Mouse (Mus musculus) hindbrain, postnatal 0 days (tissue): ENCODE measurements around the gene Stum. TPM values are rescaled to one million over a fixed set of nuclear protein-coding genes. Genes with fewer than 3 reads are reported as not detected.
A peak's percentile ranks its signal among the peaks of the same experiment; 100 is the strongest.

Source experiments
- ATAC-seq: fragments of 200-750 bp; cut with Nextera tagmentation; 2 replicates; pipeline ENCODE4 v1.8.0; 2017; ENCODE audit warnings: mild to moderate bottlenecking, moderate TSS enrichment, moderate library complexity
- DNase-seq: peaks from one replicate; pipeline ENCODE4 v3.0.0-alpha.2; 2015; ENCODE audit warnings: low spot score
- H3K27ac ChIP-seq: fragments of 300-500 bp; sonication (generic); 2 replicates; pipeline ENCODE4 v1.5.1; 2014; ENCODE audit warnings: mild to moderate bottlenecking
- H3K27me3 ChIP-seq: fragments of 300-500 bp; sonication (generic); 2 replicates; pipeline ENCODE4 v1.6.1; 2014; ENCODE audit warnings: low read length, mixed read lengths; ENCODE audit not compliant: insufficient read depth
- H3K36me3 ChIP-seq: fragments of 300-500 bp; sonication (generic); 2 replicates; pipeline ENCODE4 v1.6.1; 2014; ENCODE audit warnings: low read length, mixed read lengths; ENCODE audit not compliant: insufficient read depth
- H3K4me1 ChIP-seq: fragments of 300-500 bp; sonication (generic); 2 replicates; pipeline ENCODE4 v1.6.1; 2014; ENCODE audit warnings: antibody characterized with exemption, low read length, mixed read lengths; ENCODE audit not compliant: insufficient read depth
- H3K4me2 ChIP-seq: fragments of 300-500 bp; sonication (generic); 2 replicates; pipeline ENCODE4 v1.6.1; 2014; ENCODE audit warnings: low read depth, mild to moderate bottlenecking, low read length, moderate library complexity, mixed read lengths
- H3K4me3 ChIP-seq: fragments of 300-500 bp; sonication (generic); 2 replicates; pipeline ENCODE4 v1.5.1; 2014; ENCODE audit warnings: low read length
- H3K9ac ChIP-seq: fragments of 300-500 bp; sonication (generic); replicated peaks from 2 replicates; pipeline ENCODE4 v1.6.1; 2014; ENCODE audit warnings: mild to moderate bottlenecking, low read length, moderate library complexity, mixed read lengths
- H3K9me3 ChIP-seq: fragments of 300-500 bp; sonication (generic); 2 replicates; pipeline ENCODE4 v1.6.1; 2016; ENCODE audit warnings: low read length, mixed read lengths
- CTCF ChIP-seq: IDR thresholded peaks from 2 replicates; pipeline ENCODE4 v1.5.1; 2016; ENCODE audit warnings: antibody characterized with exemption, control low read depth, low read depth
- WGBS: fragments of 180-500 bp; shearing (Covaris S2); extraction: QIAGEN DNeasy Blood & Tissue Kit; methylation state at CpG from one replicate; pipeline ENCODE4 v1.1.7; 2014; 5-methylcytosine and 5-hydroxymethylcytosine counted together
- polyA plus RNA-seq: library from polyadenylated mRNA; unstranded; fragments of >200 nt; fragmentation: Nextera tagmentation; extraction: Ambion mirVana; gene quantifications from 2 replicates; pipeline ENCODE4 v1.2.1, GENCODE M21; 2015
- total RNA-seq: library from RNA; depleted of rRNA; stranded (reverse); fragments of >200 nt; gene quantifications from 2 replicates; pipeline ENCODE4 v1.2.3, GENCODE M21; 2014

Stum gene
- total and polyA plus RNA-seq, 2 experiments from 2014 or later: 20.6 to 105 TPM

DNA sequence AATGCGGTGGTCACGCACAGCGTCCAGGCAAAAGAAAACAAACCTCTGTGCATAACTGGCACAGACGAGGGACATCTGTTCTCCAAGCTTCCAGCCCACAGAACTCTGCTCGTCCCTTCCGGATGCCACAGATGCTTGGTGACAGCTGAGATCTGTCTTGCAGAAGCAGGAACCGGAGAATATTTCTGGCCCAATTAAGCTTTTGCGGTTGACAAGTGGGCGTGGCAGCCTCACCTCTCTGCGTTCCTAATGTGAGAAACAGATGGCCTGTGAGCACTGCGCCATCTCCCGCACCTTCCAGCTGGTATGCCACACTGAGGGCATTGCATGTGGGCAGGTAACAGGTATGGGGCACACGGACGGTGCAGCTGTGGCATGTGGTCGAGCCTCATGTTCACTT, 27.1 kb upstream of the Stum start:
- no peaks in the 10 kb centered on the region for H3K36me3 ChIP-seq
- no peaks in the 10 kb centered on the region for H3K9me3 ChIP-seq
- H3K4me2 ChIP-seq: no peak overlapping the region
- ATAC-seq (peak; percentile 68; the same call in 1 of the 2 replicates), DNase-seq (peak; percentile 60)
- TF ChIP-seq CTCF: no peak
- H3K27me3 ChIP-seq: no peaks in the 10 kb centered on the region
- 51% methylated on average over 15 of the region's 15 CpGs for WGBS
- no peak overlapping the region for H3K9ac ChIP-seq
- H3K27ac ChIP-seq: no peak overlapping the region
- H3K4me1 ChIP-seq: no peaks in the 10 kb centered on the region
- H3K4me3 ChIP-seq: no peak overlapping the region

DNA sequence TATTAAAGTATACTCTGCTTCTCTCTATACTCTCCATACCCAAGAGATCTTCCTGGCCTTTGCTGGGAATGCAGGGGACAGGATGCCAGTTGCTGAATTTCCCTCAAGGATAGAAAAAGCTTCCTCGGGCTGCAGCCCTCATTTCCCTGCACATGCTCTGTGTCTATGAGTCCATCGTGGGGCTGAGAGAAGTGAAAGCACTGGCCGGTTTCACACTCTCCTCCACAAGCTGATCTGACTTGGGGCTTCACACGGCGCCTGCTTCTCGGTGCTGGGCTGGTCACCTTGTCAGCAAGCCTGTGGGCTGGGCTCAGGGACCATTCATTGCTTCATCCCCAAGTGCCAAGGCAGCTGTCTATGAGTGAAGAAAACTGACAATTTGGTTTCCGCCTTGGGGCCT, 25.4 kb upstream of the Stum start:
- no peak overlapping the region for H3K4me3 ChIP-seq
- 81% methylated on average over 7 of the region's 7 CpGs for WGBS
- no peak overlapping the region for H3K9ac ChIP-seq
- ATAC-seq (no peak), DNase-seq (no peak)
- no peak overlapping the region for H3K4me2 ChIP-seq
- no peaks in the 10 kb centered on the region for H3K27me3 ChIP-seq
- TF ChIP-seq CTCF: no peak
- no peaks in the 10 kb centered on the region for H3K9me3 ChIP-seq
- H3K27ac ChIP-seq: no peak overlapping the region
- no peaks in the 10 kb centered on the region for H3K4me1 ChIP-seq
- H3K36me3 ChIP-seq: no peaks in the 10 kb centered on the region

DNA sequence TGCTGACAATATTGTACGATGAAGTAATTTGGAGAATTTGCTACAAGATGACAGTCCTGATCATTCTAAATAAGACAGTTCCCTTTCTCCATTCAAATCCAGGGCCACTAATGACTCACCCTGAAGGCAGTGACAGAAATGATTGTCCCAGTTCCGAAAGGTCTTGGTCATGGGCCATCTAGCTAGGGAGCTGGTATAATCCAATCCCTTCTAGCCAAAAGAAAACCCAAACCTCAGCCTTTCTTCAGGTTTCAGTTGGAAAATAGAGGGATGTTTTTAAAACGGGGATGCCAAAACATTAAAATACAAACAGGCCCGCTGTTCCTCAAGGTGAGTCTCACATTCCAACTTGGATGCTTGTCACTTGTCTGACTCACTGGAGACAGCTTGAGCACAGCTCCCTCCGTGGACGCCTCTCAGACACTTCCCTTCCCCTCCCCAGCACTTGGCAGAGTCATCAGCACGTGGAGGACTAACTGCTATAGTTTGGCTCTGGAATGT, 24.0 kb upstream of the Stum start:
- DNase-seq: no peak
- WGBS: 71% methylated on average over 7 of the region's 7 CpGs
- no peak for ATAC-seq

DNA sequence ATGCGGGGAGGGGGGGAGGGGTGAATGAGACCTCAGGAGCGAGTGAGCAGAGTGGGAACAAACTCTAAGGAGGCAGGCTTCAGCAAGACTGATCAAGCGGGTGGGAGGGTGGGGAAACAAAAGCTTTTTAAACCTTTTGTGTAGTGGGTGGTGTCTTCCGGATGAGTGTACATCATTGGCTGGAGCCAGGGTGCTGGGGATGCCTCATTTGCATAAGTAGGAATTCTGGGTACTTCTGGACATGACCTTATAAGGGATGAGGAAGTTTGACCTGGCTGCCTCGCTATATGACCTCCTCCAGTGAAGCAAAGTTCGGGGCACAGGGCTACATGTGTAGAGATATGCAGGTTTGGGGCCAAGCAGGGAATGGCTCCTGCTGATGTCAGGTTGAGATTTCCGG, 23.0 kb upstream of the Stum start:
- Histone ChIP-seq H3K9ac (no peak overlapping the region), H3K27ac (no peak overlapping the region), H3K4me2 (no peak overlapping the region), H3K36me3 (no peaks in the 10 kb centered on the region), H3K27me3 (no peaks in the 10 kb centered on the region), H3K4me3 (no peak overlapping the region), H3K4me1 (no peaks in the 10 kb centered on the region), H3K9me3 (no peaks in the 10 kb centered on the region)
- DNase-seq (no peak), ATAC-seq (no peak)
- 81% methylated on average over 7 of the region's 7 CpGs for WGBS
- TF ChIP-seq CTCF: no peak

More for the DNA sequence above, 24.0 kb upstream of the Stum start:
- H3K4me2 ChIP-seq: no peak overlapping the region
- H3K27ac ChIP-seq: no peak overlapping the region
- no peak for TF ChIP-seq CTCF
- H3K27me3 ChIP-seq: no peaks in the 10 kb centered on the region
- no peak overlapping the region for H3K4me3 ChIP-seq
- H3K4me1 ChIP-seq: no peaks in the 10 kb centered on the region
- no peaks in the 10 kb centered on the region for H3K9me3 ChIP-seq
- no peak overlapping the region for H3K9ac ChIP-seq
- H3K36me3 ChIP-seq: no peaks in the 10 kb centered on the region

- Histone ChIP-seq H3K36me3 (no peaks in the 10 kb centered on the region), H3K4me1 (no peaks in the 10 kb centered on the region), H3K9ac (no peak overlapping the region), H3K9me3 (no peaks in the 10 kb centered on the region), H3K27me3 (no peaks in the 10 kb centered on the region), H3K27ac (no peak overlapping the region), H3K4me2 (no peak overlapping the region), H3K4me3 (no peak overlapping the region)
- WGBS: 80% methylated on average over 5 of the region's 5 CpGs
- TF ChIP-seq CTCF: no peak
- ATAC-seq (no peak), DNase-seq (no peak)
Observed at GRCm38 (mm10) chr1:180504899-180505298, 21.6 kb upstream of the Stum start.

DNA sequence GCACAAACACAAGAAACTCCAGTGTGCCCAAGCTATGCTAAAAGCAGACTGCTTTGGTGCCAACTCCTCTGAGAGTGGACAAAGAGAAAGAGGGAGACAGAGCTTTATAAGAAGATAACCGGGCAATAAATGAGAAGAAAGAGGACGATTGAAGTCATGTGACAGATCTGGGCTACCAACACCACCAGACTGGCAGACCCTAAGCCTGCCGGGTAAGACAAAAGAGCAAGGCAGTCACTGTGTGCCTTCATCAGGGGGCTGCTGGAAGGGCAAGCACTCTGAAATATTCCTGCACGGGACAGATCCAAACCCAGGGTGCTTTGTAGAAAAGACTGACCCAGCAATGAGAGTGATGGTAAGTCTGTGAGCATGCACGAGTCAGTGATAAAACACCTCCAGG, 20.2 kb upstream of the Stum start:
- ATAC-seq (peak; percentile 73), DNase-seq (no peak)
- Histone ChIP-seq H3K4me1 (no peaks in the 10 kb centered on the region), H3K9me3 (no peaks in the 10 kb centered on the region), H3K27ac (no peak overlapping the region), H3K4me2 (no peak overlapping the region), H3K27me3 (no peaks in the 10 kb centered on the region), H3K9ac (no peak overlapping the region), H3K4me3 (no peak overlapping the region), H3K36me3 (no peaks in the 10 kb centered on the region)
- TF ChIP-seq CTCF: no peak
- WGBS: 35% methylated on average over 5 of the region's 5 CpGs

DNA sequence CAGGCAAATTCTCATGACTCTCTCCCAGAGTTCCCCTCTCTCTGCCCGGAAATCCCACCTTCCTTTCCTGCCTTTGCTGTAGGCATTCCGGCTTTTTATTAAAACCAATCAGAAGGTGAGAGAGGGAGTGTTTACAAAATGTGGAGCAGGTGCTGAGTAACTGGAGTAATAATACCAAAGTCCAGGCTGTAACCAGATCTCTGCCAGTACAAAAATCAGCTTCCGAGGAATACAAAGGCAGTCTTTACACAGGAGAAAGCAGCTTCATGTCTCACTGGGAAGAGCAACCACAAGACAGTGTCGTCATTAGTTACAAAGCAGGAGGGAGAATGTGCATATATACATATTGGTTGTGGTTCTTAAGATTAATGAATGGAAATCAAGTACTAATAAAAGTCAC, 19.3 kb upstream of the Stum start:
- Histone ChIP-seq H3K9me3 (no peaks in the 10 kb centered on the region), H3K36me3 (no peaks in the 10 kb centered on the region), H3K4me1 (no peaks in the 10 kb centered on the region), H3K4me2 (no peak overlapping the region), H3K27ac (no peak overlapping the region), H3K4me3 (no peak overlapping the region), H3K9ac (no peak overlapping the region), H3K27me3 (no peaks in the 10 kb centered on the region)
- TF ChIP-seq CTCF: no peak
- DNase-seq: no peak
- ATAC-seq: no peak
- 53% methylated on average over 4 of the region's 4 CpGs for WGBS
